8 mouse cellular contexts compared by ENCODE assay signal in the genomic region with DNA sequence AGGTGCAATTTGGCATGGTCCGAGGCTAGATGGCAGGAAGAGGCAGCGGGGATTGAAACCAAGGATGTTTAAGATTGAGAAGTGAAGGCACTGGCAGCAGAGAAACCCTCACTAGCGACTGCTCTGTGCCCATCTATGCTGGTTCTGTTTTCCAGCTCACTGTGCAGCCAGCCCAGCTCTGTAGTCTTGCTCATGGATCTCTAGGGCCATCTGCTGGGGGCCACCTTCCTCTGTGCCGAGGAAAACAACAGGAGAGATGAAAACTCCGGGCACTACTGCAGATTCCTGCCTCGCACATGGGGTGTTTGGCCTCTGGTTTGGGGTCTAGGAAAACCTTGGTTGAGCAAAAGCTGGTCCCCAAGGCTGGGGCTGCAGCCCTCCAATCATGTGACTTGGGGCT. TPM values are rescaled to one million over a fixed set of nuclear protein-coding genes. Genes with fewer than 3 reads are reported as not detected.
DNase-seq lines count a peak whose midpoint lies in the region; ATAC-seq and TF ChIP-seq lines count a peak whose summit lies in the region.

No protein-coding gene starts in this region.

- H3K36me3 ChIP-seq in thymus, adult 2 months (ENCODE audit: control insufficient read depth, insufficient read depth, low read length), result no peaks in the 10 kb centered on the region
- peaks cover 10% of the 10 kb centered on the region for H3K36me3 ChIP-seq in limb, embryonic 10.5 days
- H3K36me3 ChIP-seq in neural tube, embryonic 11.5 days (ENCODE audit: control insufficient read depth, insufficient read depth, low read length), result no peaks in the 10 kb centered on the region

- peak; percentile 51 for DNase-seq in thymus, adult 2 months
- no peak for DNase-seq in thymus, adult 18-20 months
- DNase-seq in cerebellum, adult 11-12 months, result peak; percentile 59
- DNase-seq in gastrocnemius, adult 2 months, result peak; percentile 75
- peak; percentile 82 for DNase-seq in kidney, adult 18-20 months
- peak; percentile 66 for DNase-seq in limb, embryonic 10.5 days (ENCODE audit: low spot score)
- peak; percentile 66 for DNase-seq in neural tube, embryonic 11.5 days (ENCODE audit: low spot score)
- peak; percentile 50 for DNase-seq in thymus, postnatal 14 days

- ATAC-seq in neural tube, embryonic 11.5 days (ENCODE audit: insufficient read depth, low FRiP score, low TSS enrichment), result no peak

- H3K4me2 ChIP-seq in neural tube, embryonic 11.5 days (ENCODE audit: low read depth), result no peak overlapping the region

- intact Hi-C loops in gastrocnemius, adult 2 months (cut with DNase I), result loop anchor here (1.0 kb wide), 1 partner anchor 56 kb away; no protein-coding TSS in a partner anchor

- TF ChIP-seq CTCF in thymus, adult 2 months (IDR thresholded peaks at IDR 0.05; ENCODE audit: borderline replicate concordance, control insufficient read depth, extremely low read depth, insufficient read depth, low read length, poor library complexity), result peak; percentile 78; the same call in 1 of the 2 replicates
- TF ChIP-seq CTCF in gastrocnemius, adult 2 months (IDR thresholded peaks at IDR 0.05), result peak; percentile 93

- 0 out of 2 replicates have a peak, but pooled peaks cover 5% of the 10 kb centered on the region for H3K4me1 ChIP-seq in thymus, adult 2 months (replicated peaks; ENCODE audit: control insufficient read depth, insufficient read depth, low read length)
- H3K4me1 ChIP-seq in limb, embryonic 10.5 days, result peaks cover 49% of the 10 kb centered on the region
- H3K4me1 ChIP-seq in neural tube, embryonic 11.5 days (ENCODE audit: control insufficient read depth, insufficient read depth, low read length), result peaks cover 22% of the 10 kb centered on the region

- no peak overlapping the region for H3K9ac ChIP-seq in neural tube, embryonic 11.5 days (ENCODE audit: low read length)

- no peak overlapping the region for H3K4me3 ChIP-seq in thymus, adult 2 months (ENCODE audit: control insufficient read depth, insufficient read depth, low read length)
- no peak overlapping the region for H3K4me3 ChIP-seq in gastrocnemius, adult 2 months
- H3K4me3 ChIP-seq in limb, embryonic 10.5 days, result no peak overlapping the region
- no peak overlapping the region for H3K4me3 ChIP-seq in neural tube, embryonic 11.5 days (ENCODE audit: low read depth, low read length)

- no peaks in the 10 kb centered on the region for H3K27me3 ChIP-seq in thymus, adult 2 months (ENCODE audit: control insufficient read depth, insufficient read depth, low read length)
- peaks cover 9% of the 10 kb centered on the region; the same call in 1 of the 2 replicates for H3K27me3 ChIP-seq in limb, embryonic 10.5 days (ENCODE audit: low read depth, poor library complexity, severe bottlenecking)
- no peaks in the 10 kb centered on the region for H3K27me3 ChIP-seq in neural tube, embryonic 11.5 days (ENCODE audit: control insufficient read depth, insufficient read depth, low read length)

- no peaks in the 10 kb centered on the region for H3K9me3 ChIP-seq in limb, embryonic 10.5 days (replicated peaks)
- no peaks in the 10 kb centered on the region for H3K9me3 ChIP-seq in neural tube, embryonic 11.5 days (ENCODE audit: control insufficient read depth, low read length)

- no peak for TF ChIP-seq POLR2A in thymus, adult 2 months (IDR thresholded peaks at IDR 0.05; ENCODE audit: control insufficient read depth, extremely low read depth, insufficient read depth, low read length, poor library complexity)

- WGBS in thymus, adult 2 months, result 39% methylated on average over 6 of the region's 6 CpGs
- 36% methylated on average over 6 of the region's 6 CpGs for WGBS in limb, embryonic 10.5 days
- WGBS in neural tube, embryonic 11.5 days, result 36% methylated on average over 6 of the region's 6 CpGs

- no peak overlapping the region for H3K27ac ChIP-seq in thymus, adult 2 months (ENCODE audit: control insufficient read depth, insufficient read depth, low read length)
- H3K27ac ChIP-seq in gastrocnemius, adult 2 months, result no peak overlapping the region
- peak overlapping the region; percentile 57 for H3K27ac ChIP-seq in limb, embryonic 10.5 days
- no peak overlapping the region for H3K27ac ChIP-seq in neural tube, embryonic 11.5 days (ENCODE audit: low read depth, low read length)

RNA-seq across cellular contexts. Expression of gene Arrb1, which starts 20.6 kb away (rescaled TPM):
- 26.3 and 29.6 TPM in 2 replicates for polyA plus RNA-seq in thymus, adult 2 months (2012; rRNA removed)
- 10 to 100 TPM in 1 of 2 experiments, 1 to 10 TPM in 1; 6.9 to 10.8 TPM for total RNA-seq in gastrocnemius, adult 2 months (2021)
- 8.8 and 10.0 TPM in 2 replicates for polyA plus RNA-seq in limb, embryonic 10.5 days (2016; fragmentation: Nextera tagmentation; extraction: Ambion mirVana)
- polyA plus RNA-seq in neural tube, embryonic 11.5 days (2014; fragmentation: Nextera tagmentation; extraction: Ambion mirVana), result 5.0 and 5.3 TPM in 2 replicates

Comparison
In these comparisons a context has a peak if more than half of its experiments do, and no peak if none do; other contexts are left out.
1. DNase-seq: peak in thymus, adult 2 months (single experiment), cerebellum, adult 11-12 months (single experiment), gastrocnemius, adult 2 months (single experiment), kidney, adult 18-20 months (single experiment), limb, embryonic 10.5 days (single experiment), neural tube, embryonic 11.5 days (single experiment) and thymus, postnatal 14 days (single experiment); none in thymus, adult 18-20 months (0 of 2).